Mouse (Mus musculus) ovary, adult 2 months (tissue): Measurements from ENCODE around the gene Ccdc149. TPM values are rescaled to one million over a fixed set of nuclear protein-coding genes. Genes with fewer than 3 reads are reported as not detected.

Experiments
- polyA plus RNA-seq: library from polyadenylated mRNA; depleted of rRNA; stranded (reverse); fragments of >200 nt; gene quantifications from 2 replicates; pipeline ENCODE4 v1.2.3, GENCODE M21; 2012; rRNA removed

The Ccdc149 gene
- 3.3 and 4.1 TPM in 2 replicates for polyA plus RNA-seq

GRCm38 (mm10) chr5:52470991-52471801, at the start of gene Ccdc149:
Ccdc149 (minus strand) TSS chr5:52471521.

GRCm38 (mm10) chr5:52363468-52364150, 107.7 kb downstream of the Ccdc149 start, which contains the start of gene Sod3:
Sod3 (plus strand) TSS chr5:52363791.

Other genes with a start within 250 kb of the Ccdc149 start
- gene Sod3, start 107.7 kb downstream of the Ccdc149 start, polyA plus RNA-seq, result 93.9 and 104 TPM in 2 replicates
- 5.1 and 6.0 TPM in 2 replicates for gene Lgi2, start 94.9 kb upstream of the Ccdc149 start, polyA plus RNA-seq
- gene Sepsecs, start 198.2 kb upstream of the Ccdc149 start, polyA plus RNA-seq, result 2.7 and 3.0 TPM in 2 replicates